Comparison of ENCODE assay signal across 22 mouse cellular contexts in the genomic region with DNA sequence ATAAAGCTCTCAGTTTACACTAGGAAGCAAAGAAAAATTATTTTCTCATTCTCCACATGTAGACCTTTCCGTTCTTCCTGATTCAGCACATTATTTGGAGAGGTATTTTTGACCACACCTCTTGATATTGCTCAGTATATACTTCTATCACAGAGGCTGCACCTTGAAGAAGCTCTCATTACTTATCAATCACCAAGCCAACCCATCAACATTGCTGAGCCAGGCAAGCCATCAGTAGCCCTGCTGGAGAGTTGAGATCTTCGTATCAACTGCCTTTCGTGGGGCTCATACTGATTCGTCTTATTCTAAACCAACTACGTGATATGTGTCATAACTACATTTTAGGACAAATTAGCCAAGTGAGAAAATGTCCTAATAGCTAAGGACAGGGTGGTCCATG. TPM values are rescaled to one million over a fixed set of nuclear protein-coding genes. Genes with fewer than 3 reads are reported as not detected.
"Had no signal": no experiment of that assay in that cellular context is flagged by ENCODE, and none has a peak within 500 bp of the region (broad histone marks: within the 10 kb centered on the region; RNA-seq: fewer than 3 reads in every experiment).

No protein-coding gene starts in this region.

- H3K27ac ChIP-seq: kidney, postnatal 0 days; layer of hippocampus, adult 2 months; limb, embryonic 15.5 days; midbrain, embryonic 13.5 days had no signal

- H3K9me3 ChIP-seq: limb, embryonic 15.5 days; midbrain, embryonic 13.5 days had no signal

- H3K4me1 ChIP-seq: limb, embryonic 15.5 days; midbrain, embryonic 13.5 days had no signal

- H3K36me3 ChIP-seq: limb, embryonic 15.5 days; midbrain, embryonic 13.5 days had no signal

- H3K27me3 ChIP-seq: limb, embryonic 15.5 days; midbrain, embryonic 13.5 days had no signal

- ATAC-seq: midbrain, embryonic 13.5 days had no signal

- H3K4me3 ChIP-seq: layer of hippocampus, adult 2 months; limb, embryonic 15.5 days; midbrain, embryonic 13.5 days had no signal

- DNase-seq: kidney, adult 11 months; kidney, adult 9 months; kidney, postnatal 4 days; lung, embryonic 14.5 days; lung, postnatal 10 days; lung, postnatal 4 days; right cerebral cortex, adult 18-20 months; thymus, adult 2 months; thymus, postnatal 25 days had no signal

- H3K9ac ChIP-seq: limb, embryonic 15.5 days; lung, embryonic 14.5 days; midbrain, embryonic 13.5 days had no signal

- H3K4me2 ChIP-seq: limb, embryonic 15.5 days; lung, embryonic 14.5 days; midbrain, embryonic 13.5 days had no signal

RNA-seq across cellular contexts. Expression of gene Gif, which starts 20.1 kb away (rescaled TPM):
- total RNA-seq: layer of hippocampus, adult 2 months; layer of hippocampus, postnatal 10 days; left cerebral cortex, adult 18-20 months; left cerebral cortex, postnatal 14 days; midbrain, postnatal 0 days had no signal
- polyA plus RNA-seq: intestine, embryonic 14.5 days; kidney, postnatal 0 days; limb, embryonic 11.5 days; limb, embryonic 15.5 days; midbrain, embryonic 13.5 days; midbrain, postnatal 0 days; neural tube, embryonic 14.5 days; urinary bladder, adult 2 months had no signal

RNA-seq across cellular contexts. Expression of gene Oosp3, which starts 30.4 kb away (rescaled TPM):
- total RNA-seq: layer of hippocampus, adult 2 months; layer of hippocampus, postnatal 10 days; left cerebral cortex, adult 18-20 months; left cerebral cortex, postnatal 14 days; midbrain, postnatal 0 days had no signal
- polyA plus RNA-seq: intestine, embryonic 14.5 days; kidney, postnatal 0 days; limb, embryonic 11.5 days; limb, embryonic 15.5 days; lung, embryonic 14.5 days; midbrain, embryonic 13.5 days; midbrain, postnatal 0 days; neural tube, embryonic 14.5 days; testis, adult 2 months; thymus, adult 2 months; urinary bladder, adult 2 months had no signal

RNA-seq across cellular contexts. Expression of gene Oosp1, which starts 36.4 kb away (rescaled TPM):
- total RNA-seq: layer of hippocampus, adult 2 months; layer of hippocampus, postnatal 10 days; left cerebral cortex, adult 18-20 months; left cerebral cortex, postnatal 14 days; midbrain, postnatal 0 days had no signal
- polyA plus RNA-seq: intestine, embryonic 14.5 days; kidney, postnatal 0 days; limb, embryonic 11.5 days; limb, embryonic 15.5 days; lung, embryonic 14.5 days; midbrain, embryonic 13.5 days; midbrain, postnatal 0 days; neural tube, embryonic 14.5 days; testis, adult 2 months; urinary bladder, adult 2 months had no signal
